Mouse (Mus musculus): ENCODE data around the gene Tmtc2.

The Tmtc2 gene

GRCm38 (mm10) chr10:105544004-105545003 is 29.9 kb downstream of the Tmtc2 start:
- DNase-seq = no peak

GRCm38 (mm10) chr10:105542081-105542480 is 32.2 kb downstream of the Tmtc2 start:
- DNase-seq = no peak

- no peak for DNase-seq
Observed at GRCm38 (mm10) chr10:105539697-105540096, 34.6 kb downstream of the Tmtc2 start.

GRCm38 (mm10) chr10:105536910-105537309 is 37.3 kb downstream of the Tmtc2 start:
- DNase-seq = no peak

GRCm38 (mm10) chr10:105535848-105536247 is 38.4 kb downstream of the Tmtc2 start:
- DNase-seq = no peak

- DNase-seq = peak in 1 of 2 experiments; percentile 26
Observed at GRCm38 (mm10) chr10:105532747-105533146, 41.5 kb downstream of the Tmtc2 start.

- no peak for DNase-seq
Observed at GRCm38 (mm10) chr10:105532019-105532525, 42.2 kb downstream of the Tmtc2 start.

- DNase-seq = no peak
Observed at GRCm38 (mm10) chr10:105531080-105531894, 43.0 kb downstream of the Tmtc2 start.

GRCm38 (mm10) chr10:105523405-105524088 is 50.7 kb downstream of the Tmtc2 start:
- no peak for DNase-seq

- DNase-seq = no peak
Observed at GRCm38 (mm10) chr10:105522431-105522830, 51.8 kb downstream of the Tmtc2 start.

- DNase-seq = no peak
Observed at GRCm38 (mm10) chr10:105519154-105519806, 55.0 kb downstream of the Tmtc2 start.

GRCm38 (mm10) chr10:105518144-105518543 is 56.1 kb downstream of the Tmtc2 start:
- no peak for DNase-seq

- no peak for DNase-seq
Observed at GRCm38 (mm10) chr10:105513777-105514322, 60.4 kb downstream of the Tmtc2 start.

GRCm38 (mm10) chr10:105509896-105510272 is 64.4 kb downstream of the Tmtc2 start:
- peak in 1 of 2 experiments; percentile 20 for DNase-seq

GRCm38 (mm10) chr10:105509146-105509895 is 64.9 kb downstream of the Tmtc2 start:
- DNase-seq = no peak

GRCm38 (mm10) chr10:105507982-105508786 is 66.1 kb downstream of the Tmtc2 start:
- no peak for DNase-seq

- DNase-seq = no peak
Observed at GRCm38 (mm10) chr10:105506046-105506445, 68.2 kb downstream of the Tmtc2 start.

- DNase-seq = no peak
Observed at GRCm38 (mm10) chr10:105504472-105504871, 69.8 kb downstream of the Tmtc2 start.

- DNase-seq = no peak
Observed at GRCm38 (mm10) chr10:105501736-105502135, 72.5 kb downstream of the Tmtc2 start.

GRCm38 (mm10) chr10:105500482-105500881 is 73.8 kb downstream of the Tmtc2 start:
- DNase-seq = peak; percentile 16 to 31
